Mouse (Mus musculus) thymus, adult 2 months (tissue): ENCODE data around the gene Rcvrn.

ENCODE experiments used
- CTCF ChIP-seq: fragments of 200-500 bp; IDR thresholded peaks from 2 replicates; pipeline ENCODE4 v1.5.1; 2012; ENCODE audit warnings: mild to moderate bottlenecking, control low read depth, low read length, moderate library complexity, borderline replicate concordance; ENCODE audit not compliant: control insufficient read depth, poor library complexity, insufficient read depth; ENCODE audit errors: extremely low read depth
- POLR2A ChIP-seq: fragments of 200-500 bp; IDR thresholded peaks from 2 replicates; pipeline ENCODE4 v1.6.1; 2012; ENCODE audit warnings: mild to moderate bottlenecking, low read length, control low read depth, moderate library complexity; ENCODE audit not compliant: control insufficient read depth, poor library complexity, insufficient read depth; ENCODE audit errors: extremely low read depth

DNA sequence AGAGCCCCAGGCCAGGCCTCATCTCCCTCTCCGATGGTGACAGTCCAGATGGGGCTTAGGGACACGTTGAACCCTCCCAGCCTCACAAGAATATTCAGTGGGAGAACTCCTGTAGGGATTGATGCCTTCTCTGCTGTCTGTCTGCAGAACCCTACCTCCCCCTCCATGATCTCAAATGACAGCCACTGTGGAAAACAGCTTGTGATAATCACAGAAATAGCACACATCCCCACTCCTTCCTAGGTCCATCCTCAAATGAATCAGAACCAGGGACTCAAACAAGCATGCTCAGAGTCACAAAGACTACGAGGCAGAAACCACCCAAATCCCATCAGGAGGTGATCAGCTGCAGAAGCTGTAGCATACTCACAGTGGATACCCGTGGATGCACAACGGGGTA lies 29.0 kb upstream of the Rcvrn start:
- no peak for TF ChIP-seq CTCF
- no peak for TF ChIP-seq POLR2A
